Mouse (Mus musculus): ENCODE measurements around the gene Tef. TPM values are rescaled to one million over a fixed set of nuclear protein-coding genes. Genes with fewer than 3 reads are reported as not detected.
A peak's percentile ranks its signal among the peaks of the same experiment; 100 is the strongest.

Tef gene
- total RNA-seq, 2 experiments from 2014 or later, result 68.1 to 69.6 TPM

DNA sequence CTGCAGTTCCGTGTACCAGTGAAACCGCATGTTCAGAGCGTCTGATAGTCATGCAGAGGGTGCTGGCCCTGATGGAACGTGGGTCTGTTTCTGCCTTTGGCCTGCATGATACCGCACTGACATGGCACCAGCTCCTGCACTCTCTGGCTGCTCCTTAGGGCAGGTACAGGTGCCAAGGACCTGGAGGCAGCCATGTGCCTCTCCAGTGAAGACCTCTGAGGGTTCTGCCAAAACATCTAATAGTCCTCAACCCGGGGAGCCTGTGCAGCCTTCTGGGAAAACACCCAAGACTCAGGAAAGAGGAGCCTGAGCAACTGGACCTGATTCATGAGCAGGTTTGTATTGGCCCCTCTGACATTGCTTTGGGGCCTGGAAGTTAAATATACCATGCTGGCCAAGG, 4.4 kb upstream of the Tef start:
- DNase-seq, result no peak
- intact Hi-C loops (cut with DNase I), result no loop called here

GRCm38 (mm10) chr15:81798421-81798820, 3.8 kb upstream of the Tef start:
- intact Hi-C loops (cut with DNase I), result no loop called here
- DNase-seq, result no peak

DNA sequence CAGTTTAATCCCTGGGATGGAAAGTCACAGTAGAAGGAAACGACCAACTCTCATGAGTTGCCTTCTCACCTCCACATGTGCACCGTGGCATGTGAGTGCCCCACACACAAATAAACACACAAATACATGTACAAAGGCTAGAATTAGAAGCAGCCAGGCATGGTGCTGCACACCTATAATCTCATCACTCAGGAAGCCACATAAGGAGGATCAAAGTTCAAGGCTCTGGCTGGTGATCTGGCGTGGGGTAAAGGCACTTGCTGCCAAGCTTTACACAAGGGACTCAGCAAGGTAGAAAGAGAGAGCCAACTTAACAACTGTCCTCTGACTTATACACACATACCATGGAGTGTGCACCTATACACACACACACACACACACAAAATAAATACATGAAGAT, 1.8 kb upstream of the Tef start:
- intact Hi-C loops (cut with DNase I), result no loop called here
- DNase-seq, result no peak

DNA sequence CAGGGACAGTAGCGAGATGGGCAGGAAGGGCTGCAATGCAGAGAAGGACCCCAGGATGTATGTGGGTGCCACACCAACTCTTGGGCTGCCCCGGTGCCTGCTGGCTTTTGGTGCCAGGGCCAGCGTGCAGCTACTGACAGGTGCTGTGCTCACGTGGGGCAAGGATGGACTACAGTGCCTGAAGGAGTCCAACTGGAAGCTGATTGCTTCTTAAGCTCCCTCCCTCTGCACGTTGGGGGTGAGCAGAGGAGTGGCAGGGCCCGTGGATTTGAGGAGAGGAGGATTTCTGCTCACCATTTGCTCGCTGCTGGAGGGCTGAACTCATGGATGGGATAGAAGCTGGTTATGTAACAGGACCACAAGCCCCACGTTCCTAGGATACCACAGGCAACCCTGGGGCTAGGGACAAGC, 725 bp downstream of the Tef start:
- intact Hi-C loops (cut with DNase I), result no loop called here
- DNase-seq, result no peak

DNA sequence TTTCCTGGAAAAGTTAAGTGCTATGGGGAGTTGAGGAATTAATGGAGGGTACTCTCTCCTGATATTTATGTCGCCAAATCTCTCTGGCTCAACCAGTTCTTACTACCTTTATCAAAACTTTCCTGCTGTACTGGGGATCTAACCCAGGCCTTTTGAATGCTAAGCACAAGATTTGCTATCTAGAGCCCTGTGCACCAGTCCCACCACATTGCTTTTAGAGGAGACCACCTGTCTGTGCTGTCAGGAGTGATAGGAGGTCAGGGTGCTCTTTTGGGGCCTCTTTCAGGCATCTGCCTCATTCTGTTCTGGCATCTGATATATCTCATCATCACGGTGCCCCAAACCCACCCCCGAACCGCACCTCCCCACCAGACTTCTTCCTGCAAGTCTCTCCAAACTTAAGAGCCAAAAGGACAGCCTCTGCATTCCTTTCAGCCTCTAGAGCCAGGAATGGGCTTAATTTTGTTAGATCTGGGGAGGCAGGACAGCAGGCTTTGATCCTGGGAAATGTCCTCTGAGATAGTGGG, 1.3 kb downstream of the Tef start:
- intact Hi-C loops (cut with DNase I), result no loop called here
- DNase-seq, result no peak

DNA sequence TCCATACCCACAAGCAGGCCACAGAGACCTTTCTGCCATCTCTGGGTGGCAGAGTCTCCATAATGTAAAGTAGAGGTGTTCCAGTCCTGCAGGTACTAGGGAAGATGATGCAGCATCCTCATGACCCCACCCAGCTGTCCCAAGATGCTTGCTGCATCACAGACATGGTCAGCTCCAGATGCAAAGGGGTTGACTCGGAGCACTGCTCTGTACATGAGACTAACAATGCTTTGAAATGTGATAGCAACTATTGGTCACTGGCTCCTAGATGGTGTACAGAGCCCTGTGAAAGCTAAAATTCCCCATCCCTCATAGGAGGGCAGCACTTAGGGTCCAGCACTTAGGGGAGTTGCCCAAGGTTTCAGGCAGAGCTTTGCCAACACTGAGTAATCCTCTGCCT, 2.0 kb downstream of the Tef start:
- no peak for DNase-seq
- intact Hi-C loops (cut with DNase I), result no loop called here

GRCm38 (mm10) chr15:81804883-81805282, 2.7 kb downstream of the Tef start:
- no peak for DNase-seq
- intact Hi-C loops (cut with DNase I), result no loop called here

DNA sequence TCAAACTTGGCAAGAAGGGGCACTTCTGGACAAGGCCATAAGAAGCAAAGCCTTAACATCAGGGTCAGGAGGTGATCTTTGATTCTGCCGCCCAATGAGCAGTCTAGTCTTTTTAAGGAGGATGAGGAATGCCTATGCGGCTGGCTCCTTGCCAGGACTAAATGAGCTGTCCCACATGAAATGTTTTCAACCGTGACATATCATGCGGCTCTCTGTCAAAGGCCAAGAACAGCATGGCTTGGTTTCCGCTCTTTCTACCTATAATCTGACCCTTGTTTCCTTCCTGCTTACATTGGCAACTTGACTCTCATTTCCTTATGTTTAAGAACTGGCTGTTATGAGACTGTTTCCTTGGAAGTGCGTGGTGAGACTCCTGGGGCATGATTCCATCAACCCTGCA, 3.4 kb downstream of the Tef start:
- intact Hi-C loops (cut with DNase I), result no loop called here
- peak; percentile 40 for DNase-seq

DNA sequence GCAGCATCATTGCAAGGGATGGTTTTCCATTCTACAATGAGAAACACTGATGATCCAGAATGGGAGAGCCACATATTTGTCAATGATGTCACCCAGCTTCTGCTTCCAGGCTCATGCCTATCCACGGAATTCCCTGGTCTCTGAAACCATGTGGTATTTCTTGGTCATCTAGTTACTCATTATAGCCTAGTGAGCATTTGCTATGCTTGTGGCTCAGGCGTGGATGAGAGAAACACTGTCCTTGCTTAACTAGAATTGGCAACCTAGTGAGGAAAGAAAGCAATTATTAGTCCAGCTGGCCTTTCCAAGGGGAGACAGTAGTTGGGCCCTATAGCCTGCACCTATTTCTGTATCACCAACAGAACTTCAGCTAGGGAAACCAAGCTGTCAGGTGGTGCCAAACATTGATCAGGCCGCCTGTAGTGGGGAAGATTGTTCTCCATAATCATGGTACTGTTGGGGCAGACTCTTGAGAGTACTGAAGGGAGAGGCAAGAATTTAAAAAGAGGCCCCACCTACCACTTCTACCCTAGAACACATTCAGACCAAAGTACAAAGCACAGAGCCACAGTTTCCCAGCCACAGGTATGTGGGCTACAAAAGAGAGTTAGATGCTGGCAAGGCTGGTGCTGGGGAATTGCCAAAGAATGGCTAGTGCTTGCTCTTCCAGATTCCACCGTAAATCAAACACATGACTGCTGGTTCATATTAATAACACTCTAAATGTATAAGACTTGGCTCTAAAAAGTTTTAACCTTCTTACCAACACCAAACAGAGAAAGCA, 4.6 kb downstream of the Tef start:
- DNase-seq, result no peak
- intact Hi-C loops (cut with DNase I), result no loop called here

DNA sequence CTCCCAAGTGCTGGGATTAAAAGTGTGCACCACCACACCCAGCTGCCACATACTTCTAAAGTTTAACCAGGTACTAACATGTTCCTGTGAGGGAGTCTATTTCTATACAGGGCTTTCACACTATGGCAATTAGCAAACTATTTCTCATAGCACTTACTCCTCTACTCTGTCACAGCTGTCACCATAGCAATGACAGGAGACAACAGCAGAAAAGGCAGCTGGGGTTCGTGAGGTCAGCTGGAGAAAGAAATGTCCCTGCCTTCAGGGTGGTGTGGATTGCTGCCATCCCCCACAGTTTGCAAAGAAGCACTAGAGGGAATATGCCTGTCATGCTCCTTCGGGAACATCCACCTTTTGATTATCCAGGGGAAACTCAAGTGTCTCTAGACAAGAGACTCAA, 6.6 kb downstream of the Tef start:
- intact Hi-C loops (cut with DNase I), result no loop called here
- no peak for DNase-seq

GRCm38 (mm10) chr15:81809550-81809949, 7.3 kb downstream of the Tef start:
- no peak for DNase-seq
- intact Hi-C loops (cut with DNase I), result no loop called here

- intact Hi-C loops (cut with DNase I), result no loop called here
- DNase-seq, result peak; percentile 92
Measured at GRCm38 (mm10) chr15:81810150-81810549, 7.9 kb downstream of the Tef start.

- intact Hi-C loops (cut with DNase I), result no loop called here
- peak; percentile 99 for DNase-seq
Measured at GRCm38 (mm10) chr15:81810671-81811598, 8.7 kb downstream of the Tef start.

- no peak for DNase-seq
- intact Hi-C loops (cut with DNase I), result no loop called here
Measured at GRCm38 (mm10) chr15:81811599-81811996, 9.4 kb downstream of the Tef start.

DNA sequence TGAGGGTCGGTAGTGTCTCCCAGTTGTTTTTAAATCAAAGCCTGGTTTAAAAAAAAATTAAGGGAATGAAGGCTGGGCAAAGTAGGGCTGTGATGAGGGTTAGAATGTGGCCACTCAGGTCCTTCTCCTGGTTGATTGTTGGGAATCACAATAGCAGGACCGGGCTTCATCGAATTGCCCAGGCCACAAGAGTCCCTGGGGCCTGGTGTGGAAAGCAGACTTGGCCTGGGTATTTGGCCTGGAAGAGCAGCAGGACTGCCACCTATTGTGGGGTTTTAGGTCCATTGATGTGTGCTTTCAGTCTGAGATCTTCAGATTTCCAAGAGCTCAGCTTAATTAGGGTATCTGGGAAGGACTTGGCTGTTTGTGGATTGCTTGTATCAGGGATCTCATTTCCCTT, 10.1 kb downstream of the Tef start:
- intact Hi-C loops (cut with DNase I), result loop anchor here (2.0 kb wide), 1 partner anchor 43 kb away; no protein-coding TSS in a partner anchor
- no peak for DNase-seq

- DNase-seq, result no peak
- intact Hi-C loops (cut with DNase I), result loop anchor here (2.0 kb wide), 1 partner anchor 42 kb away; no protein-coding TSS in a partner anchor
Measured at GRCm38 (mm10) chr15:81812696-81813631, 10.7 kb downstream of the Tef start.

GRCm38 (mm10) chr15:81813986-81814705, 11.9 kb downstream of the Tef start:
- DNase-seq, result no peak

GRCm38 (mm10) chr15:81814716-81815370, 12.6 kb downstream of the Tef start:
- no peak for DNase-seq
- intact Hi-C loops (cut with DNase I), result no loop called here

More at GRCm38 (mm10) chr15:81813986-81814705, 11.9 kb downstream of the Tef start:
- intact Hi-C loops (cut with DNase I), result loop anchor here (2.0 kb wide), 1 partner anchor 41 kb away; no protein-coding TSS in a partner anchor

GRCm38 (mm10) chr15:81818404-81818803, 16.2 kb downstream of the Tef start:
- intact Hi-C loops (cut with DNase I), result no loop called here
- no peak for DNase-seq

All from left cerebral cortex, postnatal 4 days (tissue).